Mouse (Mus musculus) kidney, adult 2 months (tissue): ENCODE measurements around the gene Ror1. TPM values are rescaled to one million over a fixed set of nuclear protein-coding genes. Genes with fewer than 3 reads are reported as not detected.

Experiments used
- DNase-seq: peaks from one replicate; pipeline ENCODE4 v3.0.0; 2021
- H3K27ac ChIP-seq: fragments of 200-500 bp; 2 replicates; pipeline ENCODE4 v1.5.1; 2012; ENCODE audit warnings: low read depth, low read length, control low read depth, inconsistent platforms; ENCODE audit not compliant: insufficient read depth
- H3K27me3 ChIP-seq: fragments of 200-500 bp; replicated peaks from 2 replicates; pipeline ENCODE4 v1.6.1; 2012; ENCODE audit warnings: mild to moderate bottlenecking, moderate library complexity, low read length, inconsistent platforms; ENCODE audit not compliant: control insufficient read depth, insufficient read depth
- H3K36me3 ChIP-seq: fragments of 200-500 bp; 2 replicates; pipeline ENCODE4 v1.6.1; 2012; ENCODE audit warnings: mild to moderate bottlenecking, moderate library complexity, low read length, inconsistent platforms; ENCODE audit not compliant: control insufficient read depth, insufficient read depth
- H3K4me1 ChIP-seq: fragments of 200-500 bp; 2 replicates; pipeline ENCODE4 v1.6.1; 2011; ENCODE audit warnings: low read length; ENCODE audit not compliant: control insufficient read depth, insufficient read depth
- H3K4me3 ChIP-seq: fragments of 200-500 bp; 2 replicates; pipeline ENCODE4 v1.5.1; 2011; ENCODE audit warnings: mild to moderate bottlenecking, low read depth, low read length, control low read depth; ENCODE audit not compliant: insufficient read depth
- CTCF ChIP-seq: fragments of 200-500 bp; conservative IDR thresholded peaks from 2 replicates; pipeline ENCODE4 v1.5.1; 2011; ENCODE audit warnings: low read depth, mild to moderate bottlenecking, control low read depth, low read length, moderate library complexity, mixed read lengths; ENCODE audit not compliant: insufficient read depth, insufficient read length
- POLR2A ChIP-seq: fragments of 200-500 bp; IDR thresholded peaks from one replicate; pipeline ENCODE4 v1.6.1; 2011; ENCODE audit warnings: low read depth, low read length, control low read depth
- WGBS: fragments of 180-500 bp; shearing (Covaris S2); methylation state at CpG from one replicate; pipeline ENCODE4 v1.1.7; 2018; 5-methylcytosine and 5-hydroxymethylcytosine counted together
- polyA plus RNA-seq: library from polyadenylated mRNA; depleted of rRNA; stranded (reverse); fragments of >200 nt; gene quantifications from 2 replicates; pipeline ENCODE4 v1.2.3, GENCODE M21; 2012

Ror1 gene
- polyA plus RNA-seq, 1 experiment = 2.2 TPM

- Histone ChIP-seq H3K36me3 (no peaks in the 10 kb centered on the region), H3K27ac (no peak overlapping the region), H3K4me3 (no peak overlapping the region), H3K27me3 (no peaks in the 10 kb centered on the region), H3K4me1 (no peaks in the 10 kb centered on the region)
- 43% methylated on average over 5 of the region's 5 CpGs for WGBS
- TF ChIP-seq POLR2A (no peak), CTCF (no peak)
- DNase-seq = peak; percentile 5
Observed at GRCm38 (mm10) chr4:100171483-100171898, 75.9 kb downstream of the Ror1 start.

GRCm38 (mm10) chr4:100175594-100175993, 80.0 kb downstream of the Ror1 start:
- no peaks in the 10 kb centered on the region for H3K36me3 ChIP-seq
- DNase-seq = peak; percentile 10
- no peak overlapping the region for H3K27ac ChIP-seq
- H3K4me1 ChIP-seq = 0 out of 2 replicates have a peak, but pooled peaks cover 2% of the 10 kb centered on the region
- H3K27me3 ChIP-seq = no peaks in the 10 kb centered on the region
- TF ChIP-seq CTCF = no peak
- TF ChIP-seq POLR2A = no peak
- no peak overlapping the region for H3K4me3 ChIP-seq
- 71% methylated on average over 7 of the region's 7 CpGs for WGBS

GRCm38 (mm10) chr4:100178316-100178715, 82.7 kb downstream of the Ror1 start:
- H3K4me3 ChIP-seq = no peak overlapping the region
- DNase-seq = no peak
- 71% methylated on average over 3 of the region's 3 CpGs for WGBS

GRCm38 (mm10) chr4:100181676-100182075, 86.1 kb downstream of the Ror1 start:
- DNase-seq = peak; percentile 65
- Histone ChIP-seq H3K36me3 (no peaks in the 10 kb centered on the region), H3K27ac (no peak overlapping the region), H3K4me1 (0 out of 2 replicates have a peak, but pooled peaks cover 2% of the 10 kb centered on the region), H3K27me3 (no peaks in the 10 kb centered on the region), H3K4me3 (no peak overlapping the region)
- 67% methylated on average over 5 of the region's 5 CpGs for WGBS
- no peak for TF ChIP-seq POLR2A
- TF ChIP-seq CTCF = no peak

More at GRCm38 (mm10) chr4:100178316-100178715, 82.7 kb downstream of the Ror1 start:
- Histone ChIP-seq H3K27me3 (no peaks in the 10 kb centered on the region), H3K27ac (no peak overlapping the region), H3K36me3 (no peaks in the 10 kb centered on the region), H3K4me1 (0 out of 2 replicates have a peak, but pooled peaks cover 2% of the 10 kb centered on the region)
- TF ChIP-seq CTCF (no peak), POLR2A (no peak)

- Histone ChIP-seq H3K36me3 (no peaks in the 10 kb centered on the region), H3K27me3 (no peaks in the 10 kb centered on the region), H3K27ac (no peak overlapping the region), H3K4me3 (no peak overlapping the region), H3K4me1 (peaks cover 13% of the 10 kb centered on the region)
- no peak for DNase-seq
- TF ChIP-seq POLR2A (no peak), CTCF (no peak)
- WGBS = 93% methylated on average over 8 of the region's 8 CpGs
Observed at GRCm38 (mm10) chr4:100186781-100187180, 91.2 kb downstream of the Ror1 start.

GRCm38 (mm10) chr4:100187563-100188200, 92.1 kb downstream of the Ror1 start:
- Histone ChIP-seq H3K27me3 (no peaks in the 10 kb centered on the region), H3K4me3 (no peak overlapping the region), H3K36me3 (no peaks in the 10 kb centered on the region), H3K27ac (no peak overlapping the region), H3K4me1 (peaks cover 13% of the 10 kb centered on the region)
- 47% methylated on average over 6 of the region's 6 CpGs for WGBS
- no peak for TF ChIP-seq CTCF
- TF ChIP-seq POLR2A = no peak
- peak; percentile 28 for DNase-seq

GRCm38 (mm10) chr4:100188201-100188699, 92.7 kb downstream of the Ror1 start:
- Histone ChIP-seq H3K36me3 (no peaks in the 10 kb centered on the region), H3K27ac (no peak overlapping the region), H3K4me1 (peaks cover 13% of the 10 kb centered on the region), H3K4me3 (no peak overlapping the region), H3K27me3 (no peaks in the 10 kb centered on the region)
- peak; percentile 77 for DNase-seq
- WGBS = 14% methylated on average over 4 of the region's 4 CpGs
- TF ChIP-seq CTCF (no peak), POLR2A (no peak)
